Mouse (Mus musculus) embryonic facial prominence, embryonic 11.5 days (tissue): Measurements from ENCODE around the gene Pih1d2. TPM values are rescaled to one million over a fixed set of nuclear protein-coding genes. Genes with fewer than 3 reads are reported as not detected.

Source experiments
- ATAC-seq: fragments of 200-750 bp; cut with Nextera tagmentation; replicated peaks from 2 replicates; pipeline ENCODE4 v1.8.0; 2017; ENCODE audit warnings: low read depth; ENCODE audit not compliant: insufficient number of reproducible peaks, low FRiP score, low TSS enrichment
- DNase-seq: peaks from one replicate; pipeline ENCODE4 v3.0.0-alpha.2; 2015; ENCODE audit warnings: low spot score
- H3K27ac ChIP-seq: fragments of 300-500 bp; sonication (generic); replicated peaks from 2 replicates; pipeline ENCODE4 v1.5.1; 2014; ENCODE audit warnings: mild to moderate bottlenecking, low read depth, low read length, control low read depth
- H3K27me3 ChIP-seq: fragments of 300-500 bp; sonication (generic); 2 replicates; pipeline ENCODE4 v1.6.1; 2014; ENCODE audit warnings: mild to moderate bottlenecking, low read length, moderate library complexity, mixed read lengths; ENCODE audit not compliant: control insufficient read depth, insufficient read depth
- H3K36me3 ChIP-seq: fragments of 300-500 bp; sonication (generic); replicated peaks from 2 replicates; pipeline ENCODE4 v1.6.1; 2014; ENCODE audit warnings: low read depth, mild to moderate bottlenecking, low read length, moderate library complexity, mixed read lengths; ENCODE audit not compliant: control insufficient read depth, insufficient read depth
- H3K4me1 ChIP-seq: fragments of 300-500 bp; sonication (generic); 2 replicates; pipeline ENCODE4 v1.6.1; 2014; ENCODE audit warnings: low read length, mixed read lengths; ENCODE audit not compliant: control insufficient read depth, insufficient read depth
- H3K4me2 ChIP-seq: fragments of 300-500 bp; sonication (generic); 2 replicates; pipeline ENCODE4 v1.6.1; 2014; ENCODE audit warnings: low read depth, mild to moderate bottlenecking, control low read depth, low read length, moderate library complexity
- H3K4me3 ChIP-seq: fragments of 300-500 bp; sonication (generic); 2 replicates; pipeline ENCODE4 v1.5.1; 2014; ENCODE audit warnings: low read depth, low read length, control low read depth
- H3K9ac ChIP-seq: fragments of 300-500 bp; sonication (generic); replicated peaks from 2 replicates; pipeline ENCODE4 v1.6.1; 2014; ENCODE audit warnings: mild to moderate bottlenecking, control low read depth, low read length
- H3K9me3 ChIP-seq: fragments of 300-500 bp; sonication (generic); replicated peaks from 2 replicates; pipeline ENCODE4 v1.6.1; 2016; ENCODE audit warnings: mild to moderate bottlenecking, low read length, inconsistent platforms, mixed read lengths; ENCODE audit not compliant: control insufficient read depth
- WGBS: fragments of 180-500 bp; shearing (Covaris S2); extraction: QIAGEN DNeasy Blood & Tissue Kit; methylation state at CpG from one replicate; pipeline ENCODE4 v1.1.7; 2014; 5-methylcytosine and 5-hydroxymethylcytosine counted together
- polyA plus RNA-seq: library from polyadenylated mRNA; unstranded; fragments of >200 nt; fragmentation: Nextera tagmentation; extraction: Ambion mirVana; gene quantifications from 2 replicates; pipeline ENCODE4 v1.2.1, GENCODE M21; 2014

The Pih1d2 gene
- polyA plus RNA-seq, 1 experiment from 2014 or later, result 3.1 TPM

- Histone ChIP-seq H3K27ac (no peak overlapping the region), H3K4me1 (no peaks in the 10 kb centered on the region), H3K36me3 (peaks cover 2% of the 10 kb centered on the region; the same call in 1 of the 2 replicates), H3K27me3 (no peaks in the 10 kb centered on the region), H3K9me3 (no peaks in the 10 kb centered on the region), H3K4me3 (no peak overlapping the region), H3K4me2 (no peak overlapping the region), H3K9ac (no peak overlapping the region)
- ATAC-seq (no peak), DNase-seq (no peak)
- WGBS, result 86% methylated on average over 6 of the region's 6 CpGs
Measured at GRCm38 (mm10) chr9:50632016-50632688, 15.0 kb downstream of the Pih1d2 start.

- no peak overlapping the region for H3K9ac ChIP-seq
- peaks cover 2% of the 10 kb centered on the region; the same call in 1 of the 2 replicates for H3K36me3 ChIP-seq
- no peak overlapping the region for H3K4me3 ChIP-seq
- DNase-seq, result peak; percentile 30
- no peak for ATAC-seq
- no peaks in the 10 kb centered on the region for H3K9me3 ChIP-seq
- 60% methylated on average over 2 of the region's 2 CpGs for WGBS
- no peak overlapping the region for H3K27ac ChIP-seq
- no peaks in the 10 kb centered on the region for H3K4me1 ChIP-seq
- no peak overlapping the region for H3K4me2 ChIP-seq
- H3K27me3 ChIP-seq, result no peaks in the 10 kb centered on the region
Measured at GRCm38 (mm10) chr9:50633059-50633458, 15.9 kb downstream of the Pih1d2 start.

GRCm38 (mm10) chr9:50634270-50634669, 17.1 kb downstream of the Pih1d2 start:
- H3K27me3 ChIP-seq, result no peaks in the 10 kb centered on the region
- H3K9me3 ChIP-seq, result no peaks in the 10 kb centered on the region
- 94% methylated on average over 11 of the region's 11 CpGs for WGBS
- ATAC-seq, result no peak
- no peak overlapping the region for H3K27ac ChIP-seq
- DNase-seq, result no peak
- H3K4me1 ChIP-seq, result no peaks in the 10 kb centered on the region
- H3K4me2 ChIP-seq, result no peak overlapping the region
- H3K9ac ChIP-seq, result no peak overlapping the region
- peaks cover 2% of the 10 kb centered on the region for H3K36me3 ChIP-seq
- no peak overlapping the region for H3K4me3 ChIP-seq

- 66% methylated on average over 10 of the region's 10 CpGs for WGBS
- ATAC-seq (no peak), DNase-seq (no peak)
- H3K4me3 ChIP-seq, result no peak overlapping the region
- H3K4me1 ChIP-seq, result no peaks in the 10 kb centered on the region
- H3K9me3 ChIP-seq, result no peaks in the 10 kb centered on the region
- H3K9ac ChIP-seq, result no peak overlapping the region
- H3K27ac ChIP-seq, result no peak overlapping the region
- H3K36me3 ChIP-seq, result peaks cover 18% of the 10 kb centered on the region
- H3K4me2 ChIP-seq, result no peak overlapping the region
- no peaks in the 10 kb centered on the region for H3K27me3 ChIP-seq
Measured at GRCm38 (mm10) chr9:50646826-50647370, 29.8 kb downstream of the Pih1d2 start.

- no peaks in the 10 kb centered on the region for H3K4me1 ChIP-seq
- WGBS, result 92% methylated on average over 10 of the region's 10 CpGs
- no peaks in the 10 kb centered on the region for H3K9me3 ChIP-seq
- no peak overlapping the region for H3K4me3 ChIP-seq
- DNase-seq (no peak), ATAC-seq (no peak)
- H3K9ac ChIP-seq, result no peak overlapping the region
- H3K27me3 ChIP-seq, result no peaks in the 10 kb centered on the region
- H3K4me2 ChIP-seq, result no peak overlapping the region
- H3K36me3 ChIP-seq, result peaks cover 12% of the 10 kb centered on the region
- no peak overlapping the region for H3K27ac ChIP-seq
Measured at GRCm38 (mm10) chr9:50650503-50650902, 33.4 kb downstream of the Pih1d2 start.

GRCm38 (mm10) chr9:50658391-50658790, 41.3 kb downstream of the Pih1d2 start:
- no peak for ATAC-seq
- peak overlapping the region; percentile 79 for H3K4me3 ChIP-seq
- H3K9ac ChIP-seq, result peak overlapping the region; percentile 84
- H3K9me3 ChIP-seq, result no peaks in the 10 kb centered on the region
- H3K4me2 ChIP-seq, result peak overlapping the region; percentile 65
- H3K27ac ChIP-seq, result no peak overlapping the region
- H3K36me3 ChIP-seq, result no peaks in the 10 kb centered on the region; the same call in 1 of the 2 replicates
- DNase-seq, result peak; percentile 4
- peaks cover 2% of the 10 kb centered on the region; the same call in 1 of the 2 replicates for H3K4me1 ChIP-seq
- H3K27me3 ChIP-seq, result no peaks in the 10 kb centered on the region
- 32% methylated on average over 5 of the region's 5 CpGs for WGBS

DNA sequence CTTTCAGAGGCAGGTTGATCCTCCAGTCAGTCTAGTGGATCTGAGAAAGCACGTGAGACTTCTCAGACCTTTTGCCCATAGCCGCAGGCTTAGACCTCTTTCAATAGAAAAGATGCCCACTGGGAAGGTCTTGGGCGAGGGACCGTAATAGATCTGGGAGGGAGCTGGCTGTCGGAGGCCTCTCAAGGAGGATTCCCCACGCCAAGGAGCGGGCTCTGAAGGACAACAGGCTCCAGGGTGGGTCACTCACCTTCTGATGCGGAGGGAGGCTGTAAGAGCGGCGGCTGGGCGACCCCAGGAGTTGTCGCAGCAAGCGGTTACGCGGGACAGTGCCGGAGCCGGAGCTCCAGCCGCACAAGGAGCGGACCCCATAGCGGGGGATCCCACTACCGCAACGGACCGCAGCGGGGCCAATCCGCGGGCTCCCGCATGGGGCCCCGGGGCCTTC, 41.8 kb downstream of the Pih1d2 start:
- Histone ChIP-seq H3K27me3 (no peaks in the 10 kb centered on the region), H3K4me1 (peaks cover 2% of the 10 kb centered on the region; the same call in 1 of the 2 replicates), H3K9ac (peak overlapping the region; percentile 84), H3K36me3 (no peaks in the 10 kb centered on the region), H3K9me3 (no peaks in the 10 kb centered on the region), H3K27ac (peak overlapping the region; percentile 66; the same call in 1 of the 2 replicates), H3K4me2 (peak overlapping the region; percentile 65), H3K4me3 (peak overlapping the region; percentile 79)
- DNase-seq (peak; percentile 28), ATAC-seq (no peak; the same call in 1 of the 2 replicates)
- WGBS, result 3% methylated on average over 19 of the region's 28 CpGs
